Mouse (Mus musculus) cerebellum, adult 2 months (tissue): Measurements from ENCODE around the gene Rab3d.

ENCODE experiments used
- CTCF ChIP-seq: fragments of 200-500 bp; IDR thresholded peaks from 2 replicates; pipeline ENCODE4 v1.5.1; 2011; ENCODE audit warnings: low read depth, mild to moderate bottlenecking, control low read depth, low read length, moderate library complexity, borderline replicate concordance; ENCODE audit not compliant: insufficient read depth
- POLR2A ChIP-seq: fragments of 200-500 bp; IDR thresholded peaks from 2 replicates; pipeline ENCODE4 v1.6.1; 2011; ENCODE audit warnings: low read length, control low read depth, borderline replicate concordance; ENCODE audit not compliant: insufficient read depth

DNA sequence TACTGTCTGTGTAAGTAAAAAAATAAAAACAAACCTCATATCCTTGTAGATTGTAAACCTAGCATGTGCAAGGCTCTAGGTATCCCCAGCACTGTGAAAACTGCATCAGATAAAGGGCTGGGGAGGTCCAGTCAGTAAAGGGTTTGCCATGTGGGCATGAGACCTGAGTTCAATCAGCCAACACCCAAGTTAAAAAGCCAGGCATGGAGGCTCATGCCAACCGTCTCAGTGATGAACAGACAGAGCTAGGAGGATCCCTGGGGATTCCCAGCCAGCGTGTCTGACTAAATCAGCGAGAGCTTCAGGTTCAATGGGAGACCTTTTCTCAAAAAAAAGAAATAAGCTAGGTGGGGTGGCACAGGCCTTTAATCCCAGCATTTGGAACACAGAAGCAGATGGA is 7.0 kb upstream of the Rab3d start:
- TF ChIP-seq CTCF: no peak
- no peak for TF ChIP-seq POLR2A
